Mouse (Mus musculus): ENCODE measurements around the gene Med22. TPM values are rescaled to one million over a fixed set of nuclear protein-coding genes. Genes with fewer than 3 reads are reported as not detected.

Med22 gene
- polyA plus RNA-seq, 1 experiment from 2014 or later = 35.2 TPM

DNA sequence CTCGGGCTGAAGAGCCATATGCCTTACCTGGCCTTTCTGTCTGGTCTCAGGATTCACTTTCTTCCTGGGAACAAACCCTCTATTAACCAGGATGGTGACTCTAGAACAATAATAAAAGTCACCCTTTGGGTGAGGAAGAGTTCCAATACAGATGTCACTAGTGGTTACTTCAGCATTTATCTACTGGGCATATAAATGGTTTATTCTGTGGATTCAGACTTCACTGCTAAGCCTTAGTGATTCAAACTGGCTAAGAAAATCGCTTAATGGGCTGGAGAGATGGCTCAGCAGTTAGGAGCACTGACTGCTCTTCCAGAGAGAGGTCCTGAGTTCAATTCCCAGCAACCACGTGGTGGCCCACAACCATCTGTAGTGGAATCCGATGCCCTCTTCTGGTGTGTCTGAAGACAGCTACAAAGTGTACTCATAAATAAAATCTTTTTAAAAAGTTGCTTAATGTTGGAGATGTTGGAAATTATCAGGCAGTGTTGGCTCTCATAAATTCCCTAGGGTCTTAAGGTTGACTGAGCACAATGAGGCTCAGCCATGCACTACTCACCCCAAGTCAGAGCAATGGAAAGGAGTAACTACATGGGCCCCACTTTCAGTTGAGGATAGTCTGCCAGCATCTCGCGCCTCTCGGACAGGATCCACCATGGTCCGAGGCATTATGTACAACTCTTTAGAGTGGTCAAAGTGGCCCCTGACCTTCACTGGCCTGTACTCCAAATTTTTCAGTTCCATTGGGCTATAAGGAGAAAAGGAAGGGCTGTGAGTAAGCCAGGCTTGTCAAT, 3.9 kb upstream of the Med22 start:
- Histone ChIP-seq H3K27me3 (no peaks in the 10 kb centered on the region), H3K4me3 (0 out of 2 replicates have a peak overlapping the region, but pooled peaks have one; percentile 2), H3K4me2 (no peak overlapping the region), H3K4me1 (replicated peaks) (peaks cover 47% of the 10 kb centered on the region), H3K9ac (no peak overlapping the region), H3K9me3 (replicated peaks) (no peaks in the 10 kb centered on the region), H3K27ac (no peak overlapping the region), H3K36me3 (peaks cover 42% of the 10 kb centered on the region)
- no peak for ATAC-seq (replicated peaks; ENCODE audit: insufficient number of reproducible peaks, insufficient read depth, low FRiP score, low read depth)
- WGBS = 58% methylated on average over 8 of the region's 8 CpGs

GRCm38 (mm10) chr2:26913416-26914147, 3.1 kb upstream of the Med22 start:
- no peak for ATAC-seq (replicated peaks; ENCODE audit: insufficient number of reproducible peaks, insufficient read depth, low FRiP score, low read depth)
- Histone ChIP-seq H3K9me3 (replicated peaks) (no peaks in the 10 kb centered on the region), H3K9ac (no peak overlapping the region), H3K4me2 (no peak overlapping the region), H3K4me1 (replicated peaks) (peaks cover 53% of the 10 kb centered on the region), H3K4me3 (0 out of 2 replicates have a peak overlapping the region, but pooled peaks have one; percentile 2), H3K27ac (no peak overlapping the region), H3K36me3 (peaks cover 34% of the 10 kb centered on the region), H3K27me3 (no peaks in the 10 kb centered on the region)
- WGBS = 75% methylated on average over 17 of the region's 17 CpGs

DNA sequence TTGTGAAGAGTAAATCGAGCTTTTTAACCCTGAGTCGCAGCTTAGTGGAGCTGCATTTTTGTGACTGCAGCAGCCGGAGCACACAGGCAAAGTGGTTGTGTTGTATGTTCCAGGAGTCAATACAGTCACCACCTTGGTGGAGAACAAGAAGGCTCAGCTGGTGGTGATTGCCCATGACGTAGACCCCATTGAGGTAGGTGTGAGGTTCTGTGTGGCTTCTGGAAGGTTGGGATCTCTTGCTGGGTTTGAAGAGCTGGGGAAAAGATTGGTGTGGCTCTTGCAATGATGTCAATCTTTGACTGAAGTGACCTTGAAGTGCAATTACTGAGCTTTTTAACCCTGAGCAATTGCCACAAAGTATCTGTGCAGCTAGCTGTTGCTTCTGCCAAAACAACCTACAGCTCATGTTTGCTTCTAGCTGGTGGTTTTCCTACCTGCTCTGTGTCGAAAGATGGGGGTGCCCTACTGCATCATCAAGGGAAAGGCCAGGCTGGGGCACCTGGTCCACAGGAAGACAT, 1.8 kb upstream of the Med22 start:
- no peak for ATAC-seq (replicated peaks; ENCODE audit: insufficient number of reproducible peaks, insufficient read depth, low FRiP score, low read depth)
- Histone ChIP-seq H3K4me1 (replicated peaks) (peaks cover 51% of the 10 kb centered on the region), H3K4me2 (peak overlapping the region; percentile 93), H3K27ac (peak overlapping the region; percentile 4; the same call in 1 of the 2 replicates), H3K9ac (peak overlapping the region; percentile 90), H3K36me3 (peaks cover 39% of the 10 kb centered on the region), H3K9me3 (replicated peaks) (no peaks in the 10 kb centered on the region), H3K4me3 (peak overlapping the region; percentile 70), H3K27me3 (no peaks in the 10 kb centered on the region)
- WGBS = 68% methylated on average over 5 of the region's 5 CpGs

DNA sequence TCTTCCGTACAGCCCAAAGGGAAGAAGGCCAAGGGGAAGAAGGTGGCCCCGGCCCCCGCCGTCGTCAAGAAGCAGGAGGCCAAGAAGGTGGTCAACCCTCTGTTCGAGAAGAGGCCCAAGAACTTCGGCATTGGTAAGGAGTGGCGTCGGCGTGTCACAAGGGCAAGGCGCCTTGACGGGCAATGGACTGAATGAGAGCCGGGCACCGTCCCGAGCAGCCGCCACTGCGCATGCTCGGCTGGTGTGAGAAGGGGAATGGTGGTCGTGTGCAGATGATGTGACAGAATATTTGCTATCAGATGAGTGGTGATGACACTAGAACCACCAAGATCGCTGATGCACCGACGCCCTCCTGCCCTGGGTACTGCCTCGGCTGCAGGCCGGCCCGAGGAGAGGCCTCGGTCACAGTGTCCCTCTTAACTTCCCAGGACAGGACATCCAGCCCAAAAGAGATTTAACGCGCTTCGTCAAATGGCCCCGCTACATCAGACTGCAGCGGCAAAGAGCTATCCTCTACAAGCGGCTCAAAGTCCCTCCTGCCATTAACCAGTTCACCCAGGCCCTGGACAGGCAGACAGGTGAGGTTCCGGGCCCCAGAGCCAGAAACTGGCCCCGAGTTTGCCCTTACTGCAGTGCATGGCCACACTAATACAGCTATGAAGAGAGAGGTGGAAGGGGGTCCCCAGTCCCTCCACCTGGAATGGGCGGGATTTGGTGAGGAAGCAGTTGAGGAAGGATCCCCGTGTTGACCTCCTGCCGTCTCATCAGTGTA, 703 bp upstream of the Med22 start:
- peaks cover 49% of the 10 kb centered on the region for H3K36me3 ChIP-seq
- H3K27me3 ChIP-seq = no peaks in the 10 kb centered on the region
- peaks cover 44% of the 10 kb centered on the region for H3K4me1 ChIP-seq (replicated peaks)
- peak overlapping the region; percentile 90 for H3K9ac ChIP-seq
- peak overlapping the region; percentile 93 for H3K4me2 ChIP-seq
- WGBS = 1% methylated on average over 37 of the region's 37 CpGs
- peak overlapping the region; percentile 85 for H3K27ac ChIP-seq
- peak; percentile 54 for ATAC-seq (replicated peaks; ENCODE audit: insufficient number of reproducible peaks, insufficient read depth, low FRiP score, low read depth)
- H3K4me3 ChIP-seq = peak overlapping the region; percentile 70
- H3K9me3 ChIP-seq (replicated peaks) = no peaks in the 10 kb centered on the region

GRCm38 (mm10) chr2:26909387-26909784, 1.1 kb downstream of the Med22 start:
- Histone ChIP-seq H3K4me1 (replicated peaks) (peaks cover 31% of the 10 kb centered on the region), H3K36me3 (peaks cover 53% of the 10 kb centered on the region), H3K27ac (peak overlapping the region; percentile 85), H3K4me2 (peak overlapping the region; percentile 93), H3K27me3 (no peaks in the 10 kb centered on the region), H3K4me3 (peak overlapping the region; percentile 70), H3K9ac (peak overlapping the region; percentile 75), H3K9me3 (replicated peaks) (no peaks in the 10 kb centered on the region)
- ATAC-seq (replicated peaks; ENCODE audit: insufficient number of reproducible peaks, insufficient read depth, low FRiP score, low read depth) = no peak

- no peak for ATAC-seq (replicated peaks; ENCODE audit: insufficient number of reproducible peaks, insufficient read depth, low FRiP score, low read depth)
- Histone ChIP-seq H3K9me3 (replicated peaks) (no peaks in the 10 kb centered on the region), H3K27ac (no peak overlapping the region), H3K9ac (peak overlapping the region; percentile 25; the same call in 1 of the 2 replicates), H3K36me3 (peaks cover 47% of the 10 kb centered on the region), H3K4me2 (peak overlapping the region; percentile 93), H3K4me1 (replicated peaks) (peaks cover 33% of the 10 kb centered on the region), H3K4me3 (peak overlapping the region; percentile 70), H3K27me3 (no peaks in the 10 kb centered on the region)
- WGBS = 74% methylated on average over 18 of the region's 18 CpGs
Measured at GRCm38 (mm10) chr2:26908710-26909386, 1.6 kb downstream of the Med22 start.

- Histone ChIP-seq H3K9me3 (replicated peaks) (no peaks in the 10 kb centered on the region), H3K36me3 (peaks cover 30% of the 10 kb centered on the region), H3K27ac (no peak overlapping the region), H3K27me3 (no peaks in the 10 kb centered on the region), H3K4me1 (replicated peaks) (peaks cover 38% of the 10 kb centered on the region), H3K9ac (no peak overlapping the region), H3K4me3 (no peak overlapping the region), H3K4me2 (no peak overlapping the region)
- WGBS = 61% methylated on average over 4 of the region's 4 CpGs
- no peak for ATAC-seq (replicated peaks; ENCODE audit: insufficient number of reproducible peaks, insufficient read depth, low FRiP score, low read depth)
Measured at GRCm38 (mm10) chr2:26907109-26907508, 3.4 kb downstream of the Med22 start.

DNA sequence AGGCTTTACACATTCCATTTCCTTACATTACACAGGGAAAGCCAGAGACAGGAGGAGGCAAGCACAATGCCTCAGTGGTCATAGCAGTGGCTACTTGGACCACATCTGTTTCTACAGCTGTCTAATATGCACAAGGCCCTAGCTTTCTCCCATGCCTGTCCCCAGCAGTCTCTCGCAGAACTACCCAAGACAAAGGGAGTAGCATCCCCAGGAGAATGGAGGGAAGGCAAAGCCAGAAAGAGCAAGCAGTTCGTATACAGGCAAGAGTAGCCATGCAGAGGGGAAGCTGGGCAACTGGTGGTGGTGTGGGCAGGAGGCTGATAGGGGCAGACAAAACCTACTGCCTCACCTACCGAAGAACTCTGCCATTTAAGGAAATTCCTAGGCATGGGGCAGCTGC, 4.0 kb downstream of the Med22 start:
- H3K4me1 ChIP-seq (replicated peaks) = peaks cover 38% of the 10 kb centered on the region
- no peak overlapping the region for H3K27ac ChIP-seq
- no peak overlapping the region for H3K4me3 ChIP-seq
- H3K4me2 ChIP-seq = no peak overlapping the region
- no peak for ATAC-seq (replicated peaks; ENCODE audit: insufficient number of reproducible peaks, insufficient read depth, low FRiP score, low read depth)
- H3K36me3 ChIP-seq = peaks cover 23% of the 10 kb centered on the region
- no peak overlapping the region for H3K9ac ChIP-seq
- 91% methylated on average over 3 of the region's 3 CpGs for WGBS
- no peaks in the 10 kb centered on the region for H3K9me3 ChIP-seq (replicated peaks)
- H3K27me3 ChIP-seq = no peaks in the 10 kb centered on the region

DNA sequence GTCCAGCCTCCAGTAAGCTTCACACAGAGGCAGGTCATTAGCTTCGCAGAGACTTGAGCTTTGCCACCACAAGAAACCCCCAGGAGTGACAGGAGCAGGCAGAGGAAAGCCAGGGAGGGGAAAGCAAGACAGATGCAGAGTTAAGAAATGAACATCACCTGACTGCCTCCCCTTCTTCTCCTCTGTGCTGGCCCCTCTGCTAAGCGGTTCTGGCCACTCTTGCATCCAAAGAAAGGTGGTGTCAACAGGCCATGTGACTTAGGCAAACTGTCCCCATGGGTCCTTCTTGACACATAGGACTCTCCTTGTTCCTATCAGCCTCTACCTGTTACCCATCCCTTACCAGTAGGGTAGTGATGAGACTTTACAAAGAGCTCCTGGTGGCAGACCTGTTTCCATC, 4.5 kb downstream of the Med22 start:
- Histone ChIP-seq H3K4me2 (no peak overlapping the region), H3K4me3 (no peak overlapping the region), H3K36me3 (peaks cover 23% of the 10 kb centered on the region), H3K9me3 (replicated peaks) (no peaks in the 10 kb centered on the region), H3K27ac (no peak overlapping the region), H3K4me1 (replicated peaks) (peaks cover 41% of the 10 kb centered on the region), H3K9ac (no peak overlapping the region), H3K27me3 (no peaks in the 10 kb centered on the region)
- WGBS = 81% methylated on average over 2 of the region's 2 CpGs
- no peak for ATAC-seq (replicated peaks; ENCODE audit: insufficient number of reproducible peaks, insufficient read depth, low FRiP score, low read depth)

DNA sequence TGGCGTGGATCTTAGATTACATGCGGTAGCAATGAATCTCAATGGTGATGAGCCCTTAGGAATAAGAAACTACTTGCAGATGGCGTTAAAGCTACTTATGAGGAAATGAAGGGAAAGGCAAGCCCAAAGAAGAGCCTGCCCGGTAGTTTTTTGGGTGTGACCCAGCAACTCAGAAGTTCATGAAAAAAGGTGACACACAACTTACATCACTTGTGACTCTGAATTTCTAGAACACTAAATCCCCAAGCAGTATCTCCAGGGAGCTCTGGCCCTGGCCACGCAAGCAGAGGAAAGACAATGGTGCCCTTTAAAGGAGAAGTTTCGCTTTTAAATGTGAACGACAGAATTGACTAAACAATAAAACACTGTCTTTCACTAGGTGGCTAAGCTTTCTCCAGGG, 7.2 kb downstream of the Med22 start:
- 10% methylated on average over 7 of the region's 7 CpGs for WGBS
- peak overlapping the region; percentile 85 for H3K9ac ChIP-seq
- no peaks in the 10 kb centered on the region for H3K9me3 ChIP-seq (replicated peaks)
- H3K27ac ChIP-seq = peak overlapping the region; percentile 90
- H3K4me3 ChIP-seq = peak overlapping the region; percentile 90
- H3K4me2 ChIP-seq = peak overlapping the region; percentile 81
- no peak for ATAC-seq (replicated peaks; ENCODE audit: insufficient number of reproducible peaks, insufficient read depth, low FRiP score, low read depth)
- H3K4me1 ChIP-seq (replicated peaks) = peaks cover 26% of the 10 kb centered on the region
- peaks cover 39% of the 10 kb centered on the region for H3K36me3 ChIP-seq
- H3K27me3 ChIP-seq = no peaks in the 10 kb centered on the region
